In the genomic region with DNA sequence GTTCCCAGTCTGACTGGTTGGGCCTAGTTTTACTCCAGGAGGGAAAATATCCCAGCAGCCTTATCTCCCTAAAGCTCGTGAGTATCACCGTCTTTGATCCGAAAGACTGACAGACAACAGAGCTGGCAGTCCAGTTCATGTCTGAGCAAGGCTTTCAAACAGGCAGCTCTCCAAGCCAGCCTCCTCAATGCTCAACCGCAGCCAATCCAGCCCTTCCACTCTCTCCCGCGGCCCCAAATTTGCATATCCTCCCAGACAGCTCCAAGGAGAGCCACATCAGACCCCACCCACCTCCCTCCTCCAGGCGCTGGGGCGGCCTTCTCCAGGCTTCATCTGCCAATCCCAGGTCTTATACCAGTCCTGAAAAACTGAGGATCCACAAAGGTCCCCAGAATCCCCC, we compare ENCODE assay signal across 8 mouse cellular contexts. TPM values are rescaled to one million over a fixed set of nuclear protein-coding genes. Genes with fewer than 3 reads are reported as not detected.
DNase-seq lines count a peak whose midpoint lies in the region; ATAC-seq lines count a peak whose summit lies in the region.

No protein-coding gene starts in this region.

- 0 out of 2 replicates have a peak, but pooled peaks cover 3% of the 10 kb centered on the region for H3K9me3 ChIP-seq in forebrain, embryonic 10.5 days
- H3K9me3 ChIP-seq in heart, embryonic 11.5 days (replicated peaks; ENCODE audit: control insufficient read depth, low read length), result no peaks in the 10 kb centered on the region
- H3K9me3 ChIP-seq in limb, embryonic 15.5 days, result no peaks in the 10 kb centered on the region
- H3K9me3 ChIP-seq in midbrain, embryonic 15.5 days, result no peaks in the 10 kb centered on the region

- H3K27ac ChIP-seq in forebrain, embryonic 10.5 days, result peak overlapping the region; percentile 81
- peak overlapping the region; percentile 41; the same call in 1 of the 2 replicates for H3K27ac ChIP-seq in heart, embryonic 11.5 days (ENCODE audit: low read depth, low read length)
- H3K27ac ChIP-seq in limb, embryonic 15.5 days, result peak overlapping the region; percentile 64
- no peak overlapping the region for H3K27ac ChIP-seq in midbrain, embryonic 15.5 days

- peak overlapping the region; percentile 59 for H3K4me2 ChIP-seq in heart, embryonic 11.5 days
- peak overlapping the region; percentile 44 for H3K4me2 ChIP-seq in limb, embryonic 15.5 days
- peak overlapping the region; percentile 32 for H3K4me2 ChIP-seq in midbrain, embryonic 15.5 days

- H3K27me3 ChIP-seq in forebrain, embryonic 10.5 days (ENCODE audit: poor library complexity, severe bottlenecking), result peaks cover 6% of the 10 kb centered on the region; the same call in 1 of the 2 replicates
- H3K27me3 ChIP-seq in heart, embryonic 11.5 days (ENCODE audit: control insufficient read depth, insufficient read depth, low read length), result no peaks in the 10 kb centered on the region
- no peaks in the 10 kb centered on the region for H3K27me3 ChIP-seq in limb, embryonic 15.5 days
- no peaks in the 10 kb centered on the region for H3K27me3 ChIP-seq in midbrain, embryonic 15.5 days (replicated peaks)

- H3K9ac ChIP-seq in heart, embryonic 11.5 days (ENCODE audit: low read depth, low read length), result 0 out of 2 replicates have a peak overlapping the region, but pooled peaks have one; percentile 6
- H3K9ac ChIP-seq in limb, embryonic 15.5 days, result 0 out of 2 replicates have a peak overlapping the region, but pooled peaks have one; percentile 14
- no peak overlapping the region for H3K9ac ChIP-seq in midbrain, embryonic 15.5 days

- peak overlapping the region; percentile 37 for H3K4me3 ChIP-seq in forebrain, embryonic 10.5 days
- 0 out of 2 replicates have a peak overlapping the region, but pooled peaks have one; percentile 11 for H3K4me3 ChIP-seq in heart, embryonic 11.5 days (ENCODE audit: low read depth, low read length)
- peak overlapping the region; percentile 27 for H3K4me3 ChIP-seq in limb, embryonic 15.5 days
- H3K4me3 ChIP-seq in midbrain, embryonic 15.5 days, result no peak overlapping the region

- no peaks in the 10 kb centered on the region for H3K36me3 ChIP-seq in forebrain, embryonic 10.5 days (replicated peaks)
- no peaks in the 10 kb centered on the region for H3K36me3 ChIP-seq in heart, embryonic 11.5 days (ENCODE audit: control insufficient read depth, insufficient read depth, low read length)
- H3K36me3 ChIP-seq in limb, embryonic 15.5 days, result no peaks in the 10 kb centered on the region
- no peaks in the 10 kb centered on the region for H3K36me3 ChIP-seq in midbrain, embryonic 15.5 days (replicated peaks)

- WGBS in forebrain, embryonic 10.5 days, result under 1% methylated on average over 8 of the region's 8 CpGs
- WGBS in heart, embryonic 11.5 days (ENCODE audit: insufficient replicate concordance), result under 1% methylated on average over 8 of the region's 8 CpGs
- under 1% methylated on average over 8 of the region's 8 CpGs for WGBS in limb, embryonic 15.5 days
- 0% methylated on average over 8 of the region's 8 CpGs for WGBS in midbrain, embryonic 15.5 days

- H3K4me1 ChIP-seq in forebrain, embryonic 10.5 days, result peaks cover 31% of the 10 kb centered on the region
- peaks cover 11% of the 10 kb centered on the region for H3K4me1 ChIP-seq in heart, embryonic 11.5 days (ENCODE audit: control insufficient read depth, insufficient read depth, low read length)
- H3K4me1 ChIP-seq in limb, embryonic 15.5 days, result peaks cover 23% of the 10 kb centered on the region
- peaks cover 11% of the 10 kb centered on the region for H3K4me1 ChIP-seq in midbrain, embryonic 15.5 days

- peak; percentile 65 for DNase-seq in adrenal gland, adult 8-10 months
- peak; percentile 85 for DNase-seq in forebrain, embryonic 10.5 days (ENCODE audit: extremely low spot score, low spot score)
- peak; percentile 84 for DNase-seq in kidney, adult 9 months
- DNase-seq in testis, postnatal 10 days (ENCODE audit: low spot score), result peak; percentile 82

- no peak; the same call in 1 of the 2 replicates for ATAC-seq in heart, embryonic 11.5 days (replicated peaks; ENCODE audit: insufficient number of reproducible peaks, low FRiP score, low TSS enrichment)
- ATAC-seq in limb, embryonic 15.5 days (ENCODE audit: insufficient number of reproducible peaks, low FRiP score, low TSS enrichment, low read depth), result peak; percentile 86
- peak; percentile 87 for ATAC-seq in midbrain, embryonic 15.5 days (replicated peaks)
- ATAC-seq in activated CD4-positive, CD25-positive, alpha-beta regulatory T cell, adult 4 months, result no peak

RNA-seq across cellular contexts. Expression of a gene that starts 12.7 kb away (rescaled TPM):
- 1 to 10 TPM in 2 of 4 experiments, under 1 TPM in 1, not detected in 1; 0.35 to 2.2 (median 1.5) TPM for total RNA-seq in adrenal gland, adult 8-10 months (2022)
- polyA plus RNA-seq in forebrain, embryonic 10.5 days (2016; fragmentation: Nextera tagmentation; extraction: Ambion mirVana), result 0.85 and 1.1 TPM in 2 replicates
- polyA plus RNA-seq in heart, embryonic 11.5 days (2014; fragmentation: Nextera tagmentation; extraction: Ambion mirVana), result 0.11 and 0.25 TPM in 2 replicates
- 2.2 and 4.1 TPM in 2 replicates for polyA plus RNA-seq in limb, embryonic 15.5 days (2015; fragmentation: Nextera tagmentation; extraction: Ambion mirVana)
- polyA plus RNA-seq in midbrain, embryonic 15.5 days (2015; fragmentation: Nextera tagmentation; extraction: Ambion mirVana), result 0.14 and 0.21 TPM in 2 replicates
- not detected for polyA plus RNA-seq in activated CD4-positive, CD25-positive, alpha-beta regulatory T cell, adult 4 months (2017; shearing (Covaris generic))

Comparison
In these comparisons a context has a peak if more than half of its experiments do, and no peak if none do; other contexts are left out.
1. ATAC-seq: peak in limb, embryonic 15.5 days (single experiment) and midbrain, embryonic 15.5 days (single experiment); none in heart, embryonic 11.5 days (single experiment) and activated CD4-positive, CD25-positive, alpha-beta regulatory T cell, adult 4 months (single experiment).
2. Peak in every context shown above with its lines, with median percentiles within 50 percentile points of each other: DNase-seq and H3K4me2 ChIP-seq.